Mouse (Mus musculus): Measurements from ENCODE around the gene Lrrc37a.
"Not testable (repeated sequence)": the region's sequence is repeated elsewhere in the genome, so short reads cannot be mapped to it uniquely, and the experiment has no call there.

The Lrrc37a gene

DNA sequence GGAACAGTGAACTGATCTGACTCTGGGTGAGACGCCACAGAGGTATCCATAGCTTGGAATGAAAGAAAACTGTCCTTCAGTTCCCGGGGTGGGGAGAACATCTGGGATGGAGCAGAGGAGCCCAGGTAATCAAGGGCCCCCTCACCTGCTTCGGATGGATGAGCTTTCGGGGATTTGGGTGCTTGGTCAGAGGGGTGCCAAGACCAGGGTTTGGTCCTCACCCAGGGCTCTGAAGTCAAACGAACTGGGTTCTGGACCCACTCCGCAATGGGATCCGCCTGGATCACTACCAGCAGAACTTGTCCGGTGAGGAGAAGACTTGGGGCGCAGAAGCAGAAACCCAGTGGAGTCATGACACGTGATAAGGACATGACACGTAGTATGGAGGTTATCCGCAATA, at the start of gene Lrrc37a:
TSS of gene Lrrc37a (minus strand) at position 101 of the 400 bp plus-strand sequence.
- DNase-seq (ENCODE audit: low spot score) = no peak

DNA sequence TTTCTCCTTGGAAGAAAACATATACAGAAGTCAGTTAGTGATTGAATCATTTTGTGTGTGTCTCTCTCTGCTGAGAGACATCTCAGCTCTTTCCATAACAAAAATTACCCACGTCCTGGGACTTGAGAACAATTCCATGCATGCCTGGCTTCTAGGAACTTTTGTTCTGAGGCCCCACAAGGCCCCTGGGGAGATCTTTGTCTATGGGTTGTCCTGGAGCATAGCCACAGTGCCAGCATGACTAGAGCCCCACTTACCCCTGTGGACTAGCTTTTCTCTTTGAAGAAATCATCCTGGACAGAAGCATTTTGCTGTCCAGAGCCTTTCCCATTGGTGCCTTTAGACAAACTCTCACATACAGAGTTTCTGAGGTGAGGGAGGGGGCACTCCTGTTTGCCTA, 30.6 kb upstream of the Lrrc37a start:
- DNase-seq (ENCODE audit: low spot score) = not testable (repeated sequence)

DNA sequence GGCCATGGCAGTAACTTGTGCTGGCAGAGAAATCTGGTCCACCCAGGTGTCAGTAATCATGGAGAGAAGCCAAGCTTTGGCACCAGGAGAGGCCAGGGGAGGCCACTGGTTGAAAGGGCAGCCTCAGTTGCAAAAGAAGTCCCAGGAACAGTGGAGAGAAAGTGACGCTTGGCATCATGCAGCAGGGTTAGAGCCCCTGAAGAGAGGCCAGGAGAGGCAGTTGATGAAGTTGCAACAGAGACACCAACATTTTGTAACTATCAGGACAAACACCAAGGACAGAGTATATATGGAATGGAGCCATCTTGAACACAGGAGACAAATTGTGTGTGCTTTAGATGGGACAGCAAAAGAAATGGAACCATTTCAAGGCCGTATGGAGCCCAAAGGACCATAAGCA, 7.7 kb upstream of the Lrrc37a start:
- DNase-seq (ENCODE audit: low spot score) = no peak

DNA sequence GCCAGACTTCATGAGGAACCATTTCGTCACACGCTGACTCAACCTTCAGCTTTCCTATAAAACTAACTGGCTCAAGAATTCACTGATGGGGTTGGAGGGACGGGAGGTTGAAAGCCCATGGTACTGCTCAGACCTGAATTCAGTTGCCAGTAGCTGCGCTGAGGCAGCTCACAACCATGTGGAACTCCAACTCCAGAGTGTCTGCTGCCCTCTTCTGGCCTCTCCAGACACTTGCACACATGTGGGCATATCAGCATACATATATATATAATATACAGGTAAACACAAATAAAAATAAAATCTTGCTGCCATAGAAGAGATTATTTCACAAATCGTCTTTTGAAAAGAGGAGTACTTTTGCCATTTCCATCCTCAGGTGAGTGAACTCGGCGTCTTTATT, 40.0 kb downstream of the Lrrc37a start:
- DNase-seq (ENCODE audit: low spot score) = no peak

DNA sequence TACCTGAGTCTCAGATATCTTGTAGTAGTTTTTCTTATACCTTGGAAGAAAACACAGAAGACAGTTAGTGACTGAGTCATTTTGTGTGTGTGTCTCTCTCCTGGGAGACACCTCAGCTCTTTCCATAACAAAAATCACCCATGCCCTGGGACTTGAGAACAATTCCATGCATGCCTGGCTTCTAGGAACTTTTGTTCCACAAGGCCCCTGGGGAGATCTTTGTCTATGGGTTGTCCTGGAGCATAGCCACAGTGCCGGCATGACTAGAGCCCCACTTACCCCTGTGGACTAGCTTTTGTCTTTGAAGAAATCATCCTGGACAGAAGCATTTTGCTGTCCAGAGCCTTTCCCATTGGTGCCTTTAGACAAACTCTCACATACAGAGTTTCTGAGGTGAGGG, 53.3 kb downstream of the Lrrc37a start:
- DNase-seq (ENCODE audit: low spot score) = not testable (repeated sequence)

DNA sequence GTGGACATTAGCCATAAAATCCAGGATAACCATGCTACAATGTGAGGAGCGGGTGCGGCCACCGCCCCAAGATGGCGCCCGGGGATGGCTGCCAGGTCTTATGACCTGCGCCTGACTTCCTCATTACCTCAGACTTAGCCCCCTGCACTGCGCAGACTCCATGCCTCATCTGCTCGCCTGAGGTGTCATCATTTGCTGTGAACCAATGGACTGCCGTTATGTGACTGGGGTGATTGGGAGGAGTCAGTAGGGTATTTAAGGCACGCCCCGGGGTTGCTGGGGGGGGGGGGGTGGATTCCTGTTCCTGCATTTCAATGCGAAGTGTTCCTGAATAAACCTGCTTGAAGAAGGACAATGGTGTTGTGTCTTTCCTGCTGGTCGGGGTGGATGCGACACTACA, 54.7 kb downstream of the Lrrc37a start:
- not testable (repeated sequence) for DNase-seq (ENCODE audit: low spot score)

DNA sequence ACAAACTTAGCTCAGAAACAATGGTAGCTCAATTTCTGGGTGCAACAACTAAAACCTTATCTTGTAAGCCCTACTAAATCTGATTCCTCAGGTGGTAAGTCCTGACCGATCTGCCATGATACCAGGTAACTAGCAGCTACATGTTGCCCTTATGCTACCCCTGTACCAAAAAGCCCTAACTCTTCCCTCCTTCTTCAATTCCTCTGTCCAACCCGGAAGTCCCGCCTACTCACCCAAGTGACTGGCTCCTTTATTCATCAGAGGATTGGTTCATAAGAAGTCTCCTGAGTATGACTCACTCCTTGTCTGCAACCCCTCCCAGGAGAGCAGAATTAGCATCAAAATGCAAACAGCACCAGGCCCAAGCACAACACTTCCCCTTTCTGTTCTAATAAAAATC, 60.7 kb downstream of the Lrrc37a start:
- DNase-seq (ENCODE audit: low spot score) = no peak

DNA sequence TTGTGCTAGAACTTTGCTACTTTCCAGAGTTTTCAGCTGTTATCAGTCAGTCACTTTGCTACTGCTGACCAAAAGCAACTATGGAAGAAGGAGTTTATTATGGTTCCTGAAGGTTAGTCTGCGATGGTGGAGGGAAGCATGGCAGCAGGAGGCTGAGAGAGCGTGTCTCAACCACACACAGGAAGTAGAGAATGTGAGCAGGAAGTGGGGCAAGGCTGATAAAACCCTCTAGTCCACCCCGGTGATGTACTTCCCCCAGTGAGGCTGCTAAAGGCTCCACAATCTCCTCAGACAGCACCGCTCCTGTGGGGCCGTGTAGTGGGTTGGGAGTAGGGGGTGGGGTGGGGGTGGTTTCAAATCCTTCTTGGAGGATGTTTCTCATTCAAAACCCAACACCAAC, 68.1 kb downstream of the Lrrc37a start:
- DNase-seq (ENCODE audit: low spot score) = no peak

DNA sequence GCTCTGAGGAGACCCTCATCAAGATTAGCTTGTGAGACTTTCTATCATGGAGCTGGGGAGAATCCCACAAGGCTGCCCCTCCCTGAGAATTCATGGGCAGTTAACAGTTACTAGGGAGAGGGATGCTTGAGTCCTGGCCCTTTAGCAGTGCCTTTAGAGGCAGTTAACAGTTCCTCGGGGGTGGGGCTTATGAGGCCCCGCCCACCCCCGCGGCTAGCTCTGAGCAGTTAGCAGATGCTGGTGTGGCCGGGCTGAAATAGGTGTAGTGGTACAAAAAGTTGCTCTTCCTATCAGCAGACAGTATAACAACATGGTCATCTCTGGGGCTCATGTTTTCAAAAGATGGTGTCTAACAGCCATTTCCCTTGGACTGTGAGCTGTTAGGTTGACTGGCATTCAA, 79.4 kb downstream of the Lrrc37a start:
- no peak for DNase-seq (ENCODE audit: low spot score)

DNA sequence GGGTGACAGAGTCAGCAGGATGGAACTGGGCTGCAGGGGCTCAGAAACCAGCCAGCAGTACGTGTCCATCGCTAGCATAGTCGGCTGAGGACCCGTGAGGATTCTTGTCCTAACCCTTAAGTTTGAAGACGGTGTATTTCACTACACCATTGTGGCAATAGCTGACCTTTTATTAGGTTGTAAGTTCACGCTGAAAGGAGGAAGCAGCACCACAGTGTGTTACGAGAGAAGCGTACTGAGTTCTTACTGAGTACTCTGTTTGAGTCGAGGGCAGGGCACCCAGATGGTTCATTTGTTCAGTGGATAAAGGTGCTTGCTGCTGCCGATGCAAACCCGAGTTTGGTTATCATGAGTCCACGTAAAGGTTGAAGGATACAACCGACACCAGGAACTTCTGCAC, 84.7 kb downstream of the Lrrc37a start:
- DNase-seq (ENCODE audit: low spot score) = no peak

DNA sequence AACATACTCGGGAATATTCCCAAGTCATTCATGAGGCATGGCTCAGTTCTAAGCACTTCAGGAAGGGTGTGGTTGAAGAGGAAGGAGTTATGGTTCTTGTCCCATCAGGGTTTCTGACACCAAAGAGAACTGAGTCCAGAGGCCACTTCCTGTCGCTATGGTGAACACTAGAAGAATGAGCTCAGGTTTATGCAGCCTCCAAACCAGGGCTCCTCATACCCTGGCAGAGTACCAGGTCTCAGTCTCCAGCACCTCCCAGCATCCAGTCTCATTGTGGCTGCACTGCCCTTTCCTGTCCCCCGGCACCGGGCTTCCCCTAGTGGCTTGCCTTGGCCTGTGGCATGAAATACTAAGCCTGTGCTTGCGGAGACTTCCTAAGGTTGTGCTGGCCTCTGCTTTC, 85.2 kb downstream of the Lrrc37a start:
- DNase-seq (ENCODE audit: low spot score) = no peak

DNA sequence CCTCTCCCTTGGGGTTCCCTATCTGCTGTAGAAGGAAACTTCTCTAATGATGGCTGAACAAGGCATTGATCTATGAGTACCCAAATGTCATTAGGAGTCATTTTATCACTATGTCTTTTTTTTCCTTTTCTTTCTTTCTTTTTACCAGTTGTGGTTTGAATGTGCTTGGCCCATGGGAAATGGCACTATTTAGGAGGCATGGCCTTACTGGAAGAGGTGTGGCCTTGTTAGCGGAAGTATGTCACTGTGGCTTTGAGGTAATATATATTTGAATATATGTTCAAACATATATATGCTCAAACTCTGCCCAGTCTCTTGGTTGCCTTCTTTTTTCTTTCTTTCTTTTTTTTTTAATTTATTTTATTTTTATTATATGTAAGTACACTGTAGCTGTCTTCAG, 90.9 kb downstream of the Lrrc37a start:
- no peak for DNase-seq (ENCODE audit: low spot score)

DNA sequence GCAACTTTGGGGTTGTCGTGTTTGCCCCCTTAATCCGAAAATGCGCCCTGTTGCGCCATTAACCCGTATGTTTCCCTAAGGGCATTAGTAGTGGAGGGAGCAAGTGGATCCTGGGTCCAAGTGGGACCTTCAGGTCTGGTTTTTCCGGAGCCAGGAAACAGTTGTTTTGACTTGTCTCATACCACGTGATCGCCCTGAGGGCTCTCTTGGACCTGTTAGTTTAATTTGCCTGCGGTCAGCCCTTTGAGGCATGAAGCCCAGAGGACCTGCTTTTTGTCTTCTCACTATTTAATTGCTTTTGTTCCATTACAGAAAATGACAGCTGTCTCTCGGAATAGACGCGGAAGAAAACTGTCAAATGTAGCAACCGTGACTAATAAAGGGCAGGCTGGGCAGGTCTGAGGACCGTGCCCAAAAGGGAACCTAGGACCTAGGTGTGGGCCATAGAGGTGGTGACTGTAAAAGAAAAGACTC, 91.4 kb downstream of the Lrrc37a start:
- DNase-seq (ENCODE audit: low spot score) = no peak

DNA sequence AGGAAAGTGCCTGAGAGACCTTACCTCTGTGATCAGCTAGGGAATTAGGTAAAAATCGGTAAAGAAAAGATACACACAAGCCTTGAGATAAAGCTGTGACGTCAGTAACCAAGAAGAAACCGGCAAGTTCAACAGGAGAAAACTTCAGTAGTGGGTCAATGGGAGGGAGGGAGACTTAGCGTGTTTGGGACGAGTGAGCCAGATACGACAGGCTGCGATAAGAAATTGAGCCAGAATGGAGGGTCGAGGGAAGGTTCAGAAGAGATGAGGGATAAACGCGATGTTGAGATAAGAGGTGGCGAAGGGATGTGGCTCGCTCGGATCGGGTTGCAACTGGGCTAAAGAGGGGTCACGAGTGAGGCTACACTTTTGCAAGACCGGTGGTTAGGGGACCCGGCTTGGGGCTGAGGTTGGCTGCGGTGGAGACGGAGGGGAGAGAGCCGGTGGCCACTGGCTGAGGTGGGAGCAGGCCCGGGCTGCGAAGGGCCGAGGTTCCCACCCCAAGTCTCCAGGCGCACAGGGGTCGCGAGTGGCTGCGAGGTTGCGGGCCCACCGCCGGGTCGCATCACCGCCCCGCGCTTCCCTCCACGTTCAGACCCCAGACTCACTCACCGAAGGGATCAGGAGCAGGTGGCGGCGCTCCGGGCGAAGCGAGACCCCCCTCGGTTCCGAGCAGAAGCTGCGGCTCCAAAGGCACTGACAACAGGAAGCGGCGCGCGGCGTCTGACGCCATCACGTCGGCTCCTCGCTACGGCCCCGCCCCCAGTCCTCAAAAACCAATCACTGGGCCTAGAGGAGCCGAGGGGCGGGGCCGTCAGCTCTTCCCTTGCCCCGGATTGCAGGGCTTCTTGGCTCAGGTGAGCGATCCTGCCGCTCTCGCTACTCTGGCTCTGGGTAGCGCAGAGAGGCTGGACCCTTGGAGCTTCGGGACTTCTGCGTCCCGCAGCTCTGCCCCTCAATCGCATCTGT, 92.1 kb downstream of the Lrrc37a start, which contains the start of gene Plekhm1:
TSS of gene Plekhm1 (minus strand) at position 707 of the 969 bp plus-strand sequence.
- peak; percentile 98 for DNase-seq (ENCODE audit: low spot score)

DNA sequence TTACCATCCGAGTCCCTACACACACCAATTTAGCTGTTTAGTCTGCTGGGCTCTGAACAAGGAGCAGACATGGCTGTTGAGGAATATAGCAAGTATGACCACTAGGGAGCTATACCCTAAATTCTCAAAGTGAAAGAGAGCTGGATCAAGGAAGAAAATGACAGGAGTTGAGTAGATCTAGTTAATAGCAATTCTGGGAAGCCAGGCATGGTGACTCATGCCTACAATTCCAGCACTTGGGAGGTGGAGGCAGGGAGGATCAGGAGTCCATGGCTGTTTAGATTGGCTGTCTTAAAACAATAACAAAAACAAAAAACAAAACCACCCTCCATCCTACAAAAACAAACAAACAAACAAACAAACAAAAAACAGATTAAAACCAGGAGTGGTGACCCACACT, 93.1 kb downstream of the Lrrc37a start:
- DNase-seq (ENCODE audit: low spot score) = no peak

DNA sequence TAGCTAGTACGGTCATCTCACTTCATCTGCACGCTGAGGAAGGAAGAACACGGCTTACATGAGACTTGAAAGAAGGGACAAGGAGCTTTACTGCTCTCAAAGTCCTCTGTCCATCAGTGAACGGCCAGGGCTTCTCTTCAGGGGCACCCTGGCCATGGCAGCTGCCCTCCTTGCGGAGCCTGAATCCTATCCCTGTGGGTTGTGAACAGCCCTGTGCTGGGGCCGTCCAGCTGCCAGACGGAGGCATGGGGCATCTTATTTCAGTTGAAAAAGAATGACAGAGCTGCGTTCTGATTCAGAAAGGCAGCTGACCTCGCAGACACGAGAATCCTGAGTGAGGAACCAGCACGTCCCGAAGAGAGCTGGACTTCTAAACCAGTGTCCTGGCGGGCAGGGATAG, 95.5 kb downstream of the Lrrc37a start:
- no peak for DNase-seq (ENCODE audit: low spot score)

DNA sequence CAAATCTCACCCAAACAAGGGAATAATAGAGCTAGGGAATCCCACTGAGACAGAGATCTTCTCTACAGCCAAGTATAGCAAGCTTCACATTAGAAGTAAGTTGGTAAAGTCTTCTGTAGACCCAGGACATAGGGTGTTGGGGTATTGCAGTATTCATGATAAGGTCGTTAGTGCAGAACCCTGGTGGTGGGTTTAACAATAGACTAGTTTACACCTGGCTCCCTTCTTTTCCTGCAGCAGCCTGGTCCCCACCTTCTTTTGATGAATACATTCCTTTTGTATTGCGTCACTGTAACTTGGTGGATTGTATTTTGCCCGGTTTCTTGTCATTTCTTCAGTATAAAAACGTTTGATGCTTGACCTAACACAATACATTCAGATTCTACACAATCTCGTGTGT, 97.3 kb downstream of the Lrrc37a start:
- not testable (repeated sequence) for DNase-seq (ENCODE audit: low spot score)

DNA sequence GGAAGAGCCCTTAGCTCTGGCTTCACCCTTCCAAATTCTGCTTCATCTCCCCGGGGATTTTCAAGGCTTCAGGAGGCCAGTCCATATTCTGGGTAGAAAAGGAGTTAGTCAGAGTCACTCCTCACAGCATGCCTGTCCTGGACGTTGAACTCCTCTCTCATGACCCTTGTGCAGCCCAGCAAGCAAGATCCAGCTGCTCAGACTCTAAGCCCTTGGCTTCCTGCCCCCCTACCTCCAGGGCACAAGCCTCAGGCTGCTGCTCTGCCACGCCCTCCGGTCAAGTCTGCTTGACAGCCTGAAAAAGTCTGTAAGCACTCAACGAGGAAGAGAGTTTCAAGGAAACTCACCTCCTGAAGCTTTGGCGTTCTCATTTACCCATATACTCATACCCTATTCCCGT, 97.8 kb downstream of the Lrrc37a start:
- no peak for DNase-seq (ENCODE audit: low spot score)

DNA sequence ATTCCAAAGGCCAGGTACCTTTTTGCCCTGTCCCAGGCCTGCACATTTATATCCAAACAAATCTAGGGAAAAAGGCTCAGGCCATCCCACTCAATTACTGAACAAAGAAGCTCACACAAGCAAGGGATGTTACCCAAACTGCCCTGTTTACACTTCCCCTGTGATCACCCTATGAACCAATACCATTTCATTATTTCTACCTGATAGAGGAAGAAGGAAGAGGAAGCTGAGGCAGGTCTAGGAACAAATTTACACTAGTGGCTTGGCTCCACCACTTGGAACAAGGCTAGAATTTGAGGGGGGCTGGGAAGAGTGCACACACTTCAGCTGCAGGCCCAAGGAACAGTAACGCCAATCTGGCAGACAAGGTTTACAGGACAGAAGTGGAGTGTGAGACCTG, 98.6 kb downstream of the Lrrc37a start:
- DNase-seq (ENCODE audit: low spot score) = no peak

DNA sequence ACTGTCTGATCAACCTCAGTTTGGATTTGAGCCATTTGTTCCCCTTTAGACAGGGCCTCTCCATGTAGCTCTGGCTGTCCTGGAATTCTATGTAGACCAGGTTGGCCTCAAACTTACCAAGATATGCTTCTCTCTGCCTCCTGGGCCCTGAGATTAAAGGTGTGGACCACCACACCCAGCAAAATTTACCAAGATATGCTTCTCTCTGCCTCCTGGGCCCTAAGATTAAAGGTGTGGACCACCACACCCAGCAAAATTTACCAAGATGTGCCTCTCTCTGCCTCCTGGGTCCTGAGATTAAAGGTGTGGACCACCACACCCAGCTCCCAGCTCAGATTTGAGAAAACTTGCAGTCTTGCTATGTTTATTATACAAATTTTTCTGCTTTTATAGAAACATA, 99.8 kb downstream of the Lrrc37a start:
- DNase-seq (ENCODE audit: low spot score) = no peak

DNA sequence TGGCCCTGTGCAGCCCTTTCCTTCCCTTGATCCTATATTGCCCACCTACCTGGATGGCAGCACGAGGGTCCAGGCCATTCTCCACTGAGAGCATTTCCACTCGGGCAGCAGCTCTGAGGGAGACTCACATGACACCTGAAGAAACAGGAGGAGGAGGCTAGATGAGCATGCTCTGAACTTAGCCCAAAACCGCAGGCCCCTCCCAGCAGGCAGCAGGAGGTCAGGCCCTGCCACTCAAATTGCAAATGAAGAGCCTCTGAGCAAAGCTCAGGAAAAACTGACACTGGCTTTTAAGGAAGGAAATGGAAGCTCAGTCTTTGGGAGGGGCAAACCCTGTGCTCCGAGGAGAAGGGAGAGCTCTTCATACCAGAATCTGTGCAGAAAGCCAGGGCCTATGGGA, 100.6 kb downstream of the Lrrc37a start:
- no peak for DNase-seq (ENCODE audit: low spot score)

DNA sequence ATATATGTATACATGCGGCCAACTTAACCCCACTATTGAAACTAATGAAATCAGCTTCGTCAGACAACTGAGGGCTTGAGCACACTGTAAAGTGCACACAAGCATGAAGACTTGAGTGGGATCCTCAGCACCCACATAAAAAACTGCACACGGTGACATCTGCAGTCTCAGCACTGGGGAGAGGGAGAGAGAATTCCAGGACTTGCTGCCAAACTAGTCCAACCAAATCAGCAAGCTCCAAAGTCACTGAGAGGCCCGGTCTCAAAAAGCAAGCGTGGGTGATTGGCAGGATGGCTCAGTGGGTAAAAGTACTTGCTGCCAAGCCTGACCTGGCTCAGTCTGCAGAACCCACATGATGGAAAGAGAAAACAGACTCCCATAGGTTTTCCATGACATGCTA, 101.7 kb downstream of the Lrrc37a start:
- DNase-seq (ENCODE audit: low spot score) = no peak

DNA sequence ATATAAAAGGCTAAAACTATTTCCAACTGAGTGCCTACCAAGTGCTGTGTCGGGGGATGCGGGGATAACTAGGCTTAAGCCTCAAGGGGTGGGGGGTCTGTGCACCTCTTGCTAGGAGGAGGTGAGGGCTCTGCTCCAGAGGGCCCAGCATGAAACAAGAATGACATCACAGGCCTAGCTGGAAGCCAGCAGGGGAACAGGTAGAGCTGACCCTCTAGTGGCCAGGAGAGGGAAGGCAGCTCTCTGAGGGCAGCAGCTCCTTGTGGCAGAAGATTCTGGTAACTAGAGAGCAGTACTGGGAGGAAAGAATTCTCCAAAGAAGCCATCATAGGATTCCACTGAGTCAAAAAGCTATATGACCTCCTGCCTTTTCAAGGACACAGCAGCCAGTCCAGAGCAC, 102.2 kb downstream of the Lrrc37a start:
- DNase-seq (ENCODE audit: low spot score) = peak; percentile 54
